Mouse (Mus musculus): ENCODE measurements around the gene Trim46.

- no peak for TF ChIP-seq CTCF (IDR thresholded peaks at IDR 0.05; ENCODE audit: low read depth, low read length)
- TF ChIP-seq GATA1 (IDR thresholded peaks at IDR 0.05; ENCODE audit: borderline replicate concordance, low read length): no peak
- TF ChIP-seq TAL1 (conservative IDR thresholded peaks at IDR 0.05; ENCODE audit: low read depth, low read length): no peak
- no peak for TF ChIP-seq POLR2AphosphoS5 (IDR thresholded peaks at IDR 0.05; ENCODE audit: insufficient replicate concordance, low read depth, low read length)
Measured at GRCm38 (mm10) chr3:89262417-89262816, 16.3 kb upstream of the Trim46 start.

Measured in G1E (cell line).